Mouse (Mus musculus): ENCODE measurements around the gene St7. TPM values are rescaled to one million over a fixed set of nuclear protein-coding genes. Genes with fewer than 3 reads are reported as not detected.

The St7 gene
- polyA plus RNA-seq, 1 experiment: 18.8 TPM

DNA sequence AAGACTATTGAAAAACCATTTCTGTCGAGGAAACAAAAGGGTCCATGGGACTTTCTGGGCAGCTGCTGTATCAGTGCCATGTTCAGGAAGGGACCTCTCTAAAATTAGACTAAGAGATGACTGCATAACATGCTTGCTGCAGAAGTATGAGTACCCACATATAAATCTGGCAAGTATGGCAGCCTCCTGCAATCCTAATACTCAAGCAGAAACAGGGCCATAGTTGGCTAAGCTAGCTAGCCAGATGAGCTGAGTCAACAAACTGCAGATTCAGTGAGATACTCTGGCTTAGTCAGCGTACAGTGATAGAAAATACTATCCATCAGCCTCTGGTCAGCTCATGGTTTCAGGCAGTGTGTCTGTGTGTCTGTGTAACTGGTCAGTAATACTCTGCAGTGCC lies 22.9 kb upstream of the St7 start:
- Histone ChIP-seq H3K4me3 (replicated peaks; ENCODE audit: control insufficient read depth, low read depth, low read length) (no peak overlapping the region), H3K4me1 (ENCODE audit: control insufficient read depth, insufficient read depth, low read length) (no peaks in the 10 kb centered on the region), H3K27ac (ENCODE audit: control insufficient read depth, insufficient read depth, low read depth, low read length, poor library complexity) (no peak overlapping the region)
- 70% methylated on average over 2 of the region's 2 CpGs for WGBS
- TF ChIP-seq CTCF (IDR thresholded peaks at IDR 0.05; ENCODE audit: control insufficient read depth, insufficient read depth, low read length) (no peak), POLR2A (IDR thresholded peaks at IDR 0.05; ENCODE audit: borderline replicate concordance, control insufficient read depth, low read depth, low read length) (no peak)

DNA sequence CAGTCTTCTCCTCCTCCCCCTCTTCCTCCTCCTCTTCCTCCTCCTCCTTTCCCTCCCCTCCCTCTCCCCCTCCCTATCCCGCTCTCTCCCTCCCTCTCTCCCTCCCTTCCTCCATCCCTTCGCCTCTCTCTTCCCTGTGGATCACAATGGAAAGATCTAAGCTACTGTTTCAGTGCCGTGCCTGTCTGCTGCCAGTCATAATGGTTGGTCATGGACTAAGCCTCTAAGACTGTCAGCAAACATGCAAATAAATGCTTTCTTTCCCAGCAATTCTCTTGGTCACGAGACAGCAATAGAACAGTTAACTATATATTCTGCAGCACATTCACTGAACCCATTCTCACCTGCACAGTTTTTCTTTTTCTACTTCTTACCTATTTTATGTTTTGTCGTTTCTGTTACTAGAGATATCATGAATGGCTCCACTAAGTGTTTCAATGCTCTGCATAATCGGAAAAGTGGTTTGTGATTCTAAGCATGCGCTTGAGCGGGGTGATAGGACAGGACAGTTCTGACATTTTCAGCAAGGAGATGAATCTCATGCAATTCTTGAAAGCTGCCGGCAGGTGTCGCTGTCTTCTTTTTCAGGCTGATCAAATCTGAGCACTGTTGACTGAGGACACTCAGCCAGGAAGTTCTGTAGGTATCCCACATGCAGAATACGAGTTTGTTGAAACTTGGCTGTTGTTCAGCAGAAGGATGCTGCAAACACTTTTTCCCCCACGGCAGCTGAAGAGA lies 17.5 kb upstream of the St7 start:
- Histone ChIP-seq H3K4me3 (replicated peaks; ENCODE audit: control insufficient read depth, low read depth, low read length) (no peak overlapping the region), H3K27ac (ENCODE audit: control insufficient read depth, insufficient read depth, low read depth, low read length, poor library complexity) (no peak overlapping the region), H3K4me1 (ENCODE audit: control insufficient read depth, insufficient read depth, low read length) (peaks cover 2% of the 10 kb centered on the region; the same call in 1 of the 2 replicates)
- TF ChIP-seq POLR2A (IDR thresholded peaks at IDR 0.05; ENCODE audit: borderline replicate concordance, control insufficient read depth, low read depth, low read length) (no peak), CTCF (IDR thresholded peaks at IDR 0.05; ENCODE audit: control insufficient read depth, insufficient read depth, low read length) (peak; percentile 73)
- WGBS: 25% methylated on average over 12 of the region's 12 CpGs

- TF ChIP-seq POLR2A (IDR thresholded peaks at IDR 0.05; ENCODE audit: borderline replicate concordance, control insufficient read depth, low read depth, low read length) (no peak), CTCF (IDR thresholded peaks at IDR 0.05; ENCODE audit: control insufficient read depth, insufficient read depth, low read length) (no peak)
- no peak overlapping the region for H3K4me3 ChIP-seq (replicated peaks; ENCODE audit: control insufficient read depth, low read depth, low read length)
- peaks cover 5% of the 10 kb centered on the region for H3K4me1 ChIP-seq (ENCODE audit: control insufficient read depth, insufficient read depth, low read length)
- 73% methylated on average over 2 of the region's 2 CpGs for WGBS
- H3K27ac ChIP-seq (ENCODE audit: control insufficient read depth, insufficient read depth, low read depth, low read length, poor library complexity): no peak overlapping the region
These were observed 15.7 kb upstream of the St7 start for GRCm38 (mm10) chr6:17677008-17677407.

- Histone ChIP-seq H3K4me1 (ENCODE audit: control insufficient read depth, insufficient read depth, low read length) (peaks cover 5% of the 10 kb centered on the region), H3K27ac (ENCODE audit: control insufficient read depth, insufficient read depth, low read depth, low read length, poor library complexity) (peak overlapping the region; percentile 27), H3K4me3 (replicated peaks; ENCODE audit: control insufficient read depth, low read depth, low read length) (no peak overlapping the region)
- no peak for TF ChIP-seq CTCF (IDR thresholded peaks at IDR 0.05; ENCODE audit: control insufficient read depth, insufficient read depth, low read length)
- WGBS: 79% methylated on average over 6 of the region's 6 CpGs
These were observed 12.3 kb upstream of the St7 start for GRCm38 (mm10) chr6:17680266-17680925.

- TF ChIP-seq POLR2A (IDR thresholded peaks at IDR 0.05; ENCODE audit: borderline replicate concordance, control insufficient read depth, low read depth, low read length): no peak
- Histone ChIP-seq H3K4me3 (replicated peaks; ENCODE audit: control insufficient read depth, low read depth, low read length) (no peak overlapping the region), H3K4me1 (ENCODE audit: control insufficient read depth, insufficient read depth, low read length) (peaks cover 5% of the 10 kb centered on the region), H3K27ac (ENCODE audit: control insufficient read depth, insufficient read depth, low read depth, low read length, poor library complexity) (no peak overlapping the region)
- 94% methylated on average over 8 of the region's 8 CpGs for WGBS
These were observed 10.9 kb upstream of the St7 start for GRCm38 (mm10) chr6:17681810-17682209.

- 5% methylated on average over 5 of the region's 5 CpGs for WGBS
These were observed 4.1 kb upstream of the St7 start for GRCm38 (mm10) chr6:17688676-17689075.

GRCm38 (mm10) chr6:17693726-17694549 lies 1.2 kb downstream of the St7 start:
- no peaks in the 10 kb centered on the region; the same call in 1 of the 2 replicates for H3K4me1 ChIP-seq (ENCODE audit: control insufficient read depth, insufficient read depth, low read length)
- peak; percentile 2; the same call in 1 of the 2 replicates for TF ChIP-seq CTCF (IDR thresholded peaks at IDR 0.05; ENCODE audit: control insufficient read depth, insufficient read depth, low read length)
- no peak for TF ChIP-seq POLR2A (IDR thresholded peaks at IDR 0.05; ENCODE audit: borderline replicate concordance, control insufficient read depth, low read depth, low read length)
- H3K4me3 ChIP-seq (replicated peaks; ENCODE audit: control insufficient read depth, low read depth, low read length): peak overlapping the region; percentile 94
- under 1% methylated on average over 96 of the region's 97 CpGs for WGBS
- peak overlapping the region; percentile 75 for H3K27ac ChIP-seq (ENCODE audit: control insufficient read depth, insufficient read depth, low read depth, low read length, poor library complexity)

More at GRCm38 (mm10) chr6:17688676-17689075, 4.1 kb upstream of the St7 start:
- no peak for TF ChIP-seq POLR2A (IDR thresholded peaks at IDR 0.05; ENCODE audit: borderline replicate concordance, control insufficient read depth, low read depth, low read length)
- TF ChIP-seq CTCF (IDR thresholded peaks at IDR 0.05; ENCODE audit: control insufficient read depth, insufficient read depth, low read length): no peak
- Histone ChIP-seq H3K27ac (ENCODE audit: control insufficient read depth, insufficient read depth, low read depth, low read length, poor library complexity) (no peak overlapping the region), H3K4me3 (replicated peaks; ENCODE audit: control insufficient read depth, low read depth, low read length) (no peak overlapping the region), H3K4me1 (ENCODE audit: control insufficient read depth, insufficient read depth, low read length) (peaks cover 1% of the 10 kb centered on the region; the same call in 1 of the 2 replicates)

- TF ChIP-seq CTCF (IDR thresholded peaks at IDR 0.05; ENCODE audit: control insufficient read depth, insufficient read depth, low read length) (peak; percentile 50; the same call in 1 of the 2 replicates), POLR2A (IDR thresholded peaks at IDR 0.05; ENCODE audit: borderline replicate concordance, control insufficient read depth, low read depth, low read length) (peak; percentile 59; the same call in 1 of the 2 replicates)
- peak overlapping the region; percentile 94 for H3K4me3 ChIP-seq (replicated peaks; ENCODE audit: control insufficient read depth, low read depth, low read length)
- under 1% methylated on average over 46 of the region's 46 CpGs for WGBS
- H3K4me1 ChIP-seq (ENCODE audit: control insufficient read depth, insufficient read depth, low read length): no peaks in the 10 kb centered on the region; the same call in 1 of the 2 replicates
- H3K27ac ChIP-seq (ENCODE audit: control insufficient read depth, insufficient read depth, low read depth, low read length, poor library complexity): peak overlapping the region; percentile 75
These were observed 1.8 kb downstream of the St7 start for GRCm38 (mm10) chr6:17694550-17694951.
